Mouse (Mus musculus) neural tube, embryonic 13.5 days (tissue): Measurements from ENCODE around the gene Sox30. TPM values are rescaled to one million over a fixed set of nuclear protein-coding genes. Genes with fewer than 3 reads are reported as not detected.
"Not testable (repeated sequence)": the region's sequence is repeated elsewhere in the genome, so short reads cannot be mapped to it uniquely, and the experiment has no call there.

ENCODE experiments used
- ATAC-seq: fragments of 200-750 bp; cut with Nextera tagmentation; 2 replicates; pipeline ENCODE4 v1.8.0; 2017; ENCODE audit warnings: low read depth, mild to moderate bottlenecking, moderate TSS enrichment, moderate library complexity
- H3K27ac ChIP-seq: fragments of 300-500 bp; sonication (generic); replicated peaks from 2 replicates; pipeline ENCODE4 v1.5.1; 2015; ENCODE audit warnings: moderate library complexity, mild to moderate bottlenecking, inconsistent platforms
- H3K27me3 ChIP-seq: fragments of 300-500 bp; sonication (generic); 2 replicates; pipeline ENCODE4 v1.6.1; 2015; ENCODE audit warnings: mild to moderate bottlenecking, inconsistent platforms
- H3K36me3 ChIP-seq: fragments of 300-500 bp; sonication (generic); 2 replicates; pipeline ENCODE4 v1.6.1; 2015; ENCODE audit warnings: mild to moderate bottlenecking, inconsistent platforms
- H3K4me1 ChIP-seq: fragments of 300-500 bp; sonication (generic); replicated peaks from 2 replicates; pipeline ENCODE4 v1.6.1; 2015; ENCODE audit warnings: inconsistent platforms
- H3K4me2 ChIP-seq: fragments of 300-500 bp; sonication (generic); 2 replicates; pipeline ENCODE4 v1.6.1; 2015; ENCODE audit warnings: inconsistent platforms, mild to moderate bottlenecking, moderate library complexity
- H3K4me3 ChIP-seq: fragments of 300-500 bp; sonication (generic); 2 replicates; pipeline ENCODE4 v1.5.1; 2015; ENCODE audit warnings: mild to moderate bottlenecking, inconsistent platforms
- H3K9ac ChIP-seq: fragments of 300-500 bp; sonication (generic); 2 replicates; pipeline ENCODE4 v1.6.1; 2015; ENCODE audit warnings: moderate library complexity, mild to moderate bottlenecking, inconsistent platforms
- H3K9me3 ChIP-seq: fragments of 300-500 bp; sonication (generic); 2 replicates; pipeline ENCODE4 v1.6.1; 2016; ENCODE audit warnings: inconsistent platforms
- WGBS: fragments of 180-500 bp; shearing (Covaris S2); methylation state at CpG from one replicate; pipeline ENCODE4 v1.1.7; 2015; 5-methylcytosine and 5-hydroxymethylcytosine counted together
- polyA plus RNA-seq: library from polyadenylated mRNA; unstranded; fragments of >200 nt; fragmentation: Nextera tagmentation; extraction: Ambion mirVana; gene quantifications from 2 replicates; pipeline ENCODE4 v1.2.1, GENCODE M21; 2015

Sox30 gene
- polyA plus RNA-seq, 1 experiment from 2014 or later, result 0.14 TPM

- Histone ChIP-seq H3K9me3 (no peaks in the 10 kb centered on the region), H3K36me3 (no peaks in the 10 kb centered on the region), H3K9ac (no peak overlapping the region), H3K4me2 (no peak overlapping the region), H3K27ac (no peak overlapping the region), H3K27me3 (no peaks in the 10 kb centered on the region), H3K4me1 (no peaks in the 10 kb centered on the region), H3K4me3 (no peak overlapping the region)
- no peak for ATAC-seq
- 89% methylated on average over 5 of the region's 5 CpGs for WGBS
Measured at GRCm38 (mm10) chr11:46044781-46045180, 64.7 kb downstream of the Sox30 start.

DNA sequence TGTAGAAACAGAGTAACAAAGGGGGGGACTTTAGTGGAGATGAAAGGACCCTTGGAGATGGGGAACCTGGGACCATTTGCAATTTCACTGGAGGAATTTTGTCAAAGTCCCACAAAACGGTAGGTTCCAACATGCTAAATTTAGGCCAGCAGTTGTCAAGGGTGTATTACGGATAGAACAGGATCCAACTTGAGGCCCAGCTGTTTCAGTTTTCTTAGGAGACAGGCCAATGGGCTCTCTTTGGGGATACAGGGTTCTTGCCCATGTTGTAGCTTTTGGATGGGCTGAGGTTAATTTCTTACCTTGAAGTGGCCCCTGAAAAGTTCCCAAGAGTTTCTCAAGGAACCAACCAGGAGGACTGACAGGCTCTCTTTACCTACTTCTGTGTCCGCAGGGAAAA lies 67.2 kb downstream of the Sox30 start:
- Histone ChIP-seq H3K4me2 (no peak overlapping the region), H3K9me3 (no peaks in the 10 kb centered on the region), H3K4me1 (no peaks in the 10 kb centered on the region), H3K9ac (no peak overlapping the region), H3K36me3 (no peaks in the 10 kb centered on the region), H3K27me3 (no peaks in the 10 kb centered on the region), H3K4me3 (no peak overlapping the region), H3K27ac (no peak overlapping the region)
- WGBS, result 85% methylated on average over 3 of the region's 3 CpGs
- ATAC-seq, result no peak

- peaks cover 17% of the 10 kb centered on the region for H3K4me1 ChIP-seq
- ATAC-seq, H3K36me3 ChIP-seq, H3K4me2 ChIP-seq, H3K27ac ChIP-seq, H3K9me3 ChIP-seq, H3K27me3 ChIP-seq, H3K4me3 ChIP-seq, H3K9ac ChIP-seq: not testable (repeated sequence)
- WGBS, result 26% methylated on average over 19 of the region's 19 CpGs
Measured at GRCm38 (mm10) chr11:46052105-46052659, 72.1 kb downstream of the Sox30 start, which contains the start of gene Gm12166. TSS of gene Gm12166 (minus strand) at chr11:46052321.

GRCm38 (mm10) chr11:46053457-46053856 lies 73.3 kb downstream of the Sox30 start:
- ATAC-seq, H3K4me2 ChIP-seq, H3K4me3 ChIP-seq, H3K9ac ChIP-seq, H3K27ac ChIP-seq, H3K9me3 ChIP-seq, H3K36me3 ChIP-seq, H3K27me3 ChIP-seq: not testable (repeated sequence)
- 92% methylated on average over 3 of the region's 3 CpGs for WGBS
- H3K4me1 ChIP-seq, result peaks cover 28% of the 10 kb centered on the region

DNA sequence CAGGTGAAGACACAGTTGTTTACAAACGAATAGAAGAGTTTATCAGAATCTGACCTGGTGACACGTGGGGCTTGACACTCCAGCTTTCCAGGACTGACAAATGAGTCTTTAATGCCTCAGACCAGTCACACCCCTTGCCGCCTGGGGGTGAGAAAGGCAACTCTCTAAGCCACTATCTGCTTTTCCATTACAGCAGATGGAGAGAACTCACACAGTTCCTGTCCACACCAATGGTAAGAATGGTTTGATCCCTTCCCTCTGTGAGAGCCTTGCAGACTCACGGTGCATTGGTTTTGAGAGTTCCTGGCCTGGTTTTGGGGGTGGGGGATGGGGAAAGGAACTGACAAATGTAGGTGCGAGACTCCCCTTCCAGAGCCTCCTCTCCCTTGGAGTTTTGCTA lies 74.2 kb downstream of the Sox30 start:
- no peak overlapping the region for H3K4me2 ChIP-seq
- H3K9me3 ChIP-seq, result no peaks in the 10 kb centered on the region
- peaks cover 28% of the 10 kb centered on the region for H3K4me1 ChIP-seq
- no peaks in the 10 kb centered on the region for H3K27me3 ChIP-seq
- H3K36me3 ChIP-seq, result no peaks in the 10 kb centered on the region
- H3K9ac ChIP-seq, result no peak overlapping the region
- no peak for ATAC-seq
- WGBS, result 49% methylated on average over 5 of the region's 5 CpGs
- no peak overlapping the region for H3K4me3 ChIP-seq
- H3K27ac ChIP-seq, result no peak overlapping the region

- 28% methylated on average over 13 of the region's 13 CpGs for WGBS
- Histone ChIP-seq H3K27me3 (no peaks in the 10 kb centered on the region), H3K9ac (peak overlapping the region; percentile 92), H3K9me3 (no peaks in the 10 kb centered on the region), H3K4me3 (peak overlapping the region; percentile 73), H3K4me2 (peak overlapping the region; percentile 65), H3K36me3 (no peaks in the 10 kb centered on the region), H3K4me1 (peaks cover 28% of the 10 kb centered on the region), H3K27ac (peak overlapping the region; percentile 96)
- peak; percentile 64 for ATAC-seq
Measured at GRCm38 (mm10) chr11:46054911-46055895, 75.1 kb downstream of the Sox30 start.

DNA sequence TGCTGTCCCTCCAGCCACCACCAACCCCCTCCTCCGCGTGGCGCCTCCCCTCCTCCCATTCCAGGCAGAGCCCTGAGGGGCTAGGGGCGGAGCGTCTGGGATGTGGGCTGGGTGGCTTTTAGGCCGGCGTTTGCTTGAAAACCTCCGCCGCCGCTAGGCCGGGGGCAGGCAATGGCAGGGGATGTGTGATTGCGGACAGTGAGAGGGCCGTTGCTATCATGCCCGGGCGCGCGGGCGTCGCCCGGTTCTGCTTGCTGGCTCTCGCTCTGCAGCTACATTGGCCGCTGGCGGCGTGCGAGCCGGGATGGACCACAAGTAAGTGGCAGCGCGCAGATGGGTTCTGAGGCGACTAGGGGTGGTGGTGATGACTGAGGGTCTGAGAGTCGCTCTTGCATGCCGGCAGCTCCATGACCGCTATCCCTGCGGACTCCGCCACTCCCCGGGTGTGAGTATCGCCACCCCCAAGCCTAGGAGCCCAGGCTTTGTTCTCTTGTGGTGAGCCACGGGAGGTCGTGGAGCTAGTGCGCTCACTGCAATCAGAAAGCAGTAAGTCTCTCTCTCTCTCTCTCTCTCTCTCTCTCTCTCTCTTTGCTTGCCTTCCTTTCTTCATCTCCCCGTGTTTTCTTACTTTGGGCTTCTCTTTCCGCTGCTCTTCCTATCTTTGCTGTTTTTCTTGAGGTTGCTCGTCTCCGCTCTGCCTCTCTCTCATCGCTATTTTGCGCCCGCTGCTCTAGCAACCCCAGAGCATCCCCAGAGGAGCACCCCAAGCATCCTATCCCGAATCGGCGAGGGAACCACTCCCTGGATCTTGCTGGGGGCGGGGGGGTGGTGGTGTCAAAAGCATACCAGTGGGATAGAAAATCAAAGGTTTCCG lies 76.0 kb downstream of the Sox30 start, which contains the start of gene Adam19:
Gene Adam19, plus strand, starts transcription at position 97 of the 874 bp plus-strand sequence.
- Histone ChIP-seq H3K9ac (peak within 1 kb of the TSS; percentile 92), H3K4me1 (peaks cover 28% of the 10 kb centered on the region), H3K4me2 (peak within 1 kb of the TSS; percentile 65), H3K27ac (peak within 1 kb of the TSS; percentile 96), H3K9me3 (no peaks in the 10 kb centered on the region), H3K27me3 (no peaks in the 10 kb centered on the region), H3K36me3 (0 out of 2 replicates have a peak, but pooled peaks cover 6% of the 10 kb centered on the region), H3K4me3 (peak within 1 kb of the TSS; percentile 73)
- under 1% methylated on average over 43 of the region's 51 CpGs for WGBS
- peak; percentile 86 for ATAC-seq

DNA sequence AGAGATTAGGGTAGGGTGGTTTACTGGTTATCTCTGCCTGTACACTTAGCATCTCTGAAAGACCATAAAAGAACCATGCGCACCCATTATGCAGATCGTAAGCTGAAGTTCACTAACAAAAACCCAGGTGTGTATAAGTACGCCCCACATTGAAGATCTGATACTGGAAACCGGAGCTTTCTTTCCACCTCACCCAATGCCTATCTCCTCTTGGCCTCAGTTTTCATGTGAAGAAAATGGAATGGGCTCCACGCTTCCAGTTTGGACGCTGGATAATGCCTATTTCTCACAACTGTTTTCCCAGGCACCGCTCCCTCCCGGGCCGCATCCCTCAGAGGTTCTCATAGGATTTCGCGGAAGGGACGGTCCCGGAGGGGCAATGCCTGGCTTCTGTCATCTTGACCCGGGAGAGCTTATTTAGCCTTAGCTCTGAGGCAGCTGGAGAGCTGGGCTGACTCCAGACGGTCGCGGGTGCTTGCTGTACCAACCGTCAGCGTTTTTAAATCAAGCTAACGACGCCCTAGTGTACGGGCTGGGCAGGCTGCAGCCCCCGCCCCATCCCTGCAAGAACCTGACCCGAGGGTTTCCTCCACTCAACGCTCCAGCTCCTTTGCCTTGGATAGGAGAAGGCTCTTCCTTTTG lies 76.8 kb downstream of the Sox30 start:
- peak overlapping the region; percentile 65 for H3K4me2 ChIP-seq
- H3K27ac ChIP-seq, result peak overlapping the region; percentile 96
- H3K36me3 ChIP-seq, result 0 out of 2 replicates have a peak, but pooled peaks cover 9% of the 10 kb centered on the region
- H3K27me3 ChIP-seq, result no peaks in the 10 kb centered on the region
- no peaks in the 10 kb centered on the region for H3K9me3 ChIP-seq
- H3K4me1 ChIP-seq, result peaks cover 28% of the 10 kb centered on the region
- peak overlapping the region; percentile 73 for H3K4me3 ChIP-seq
- peak overlapping the region; percentile 92 for H3K9ac ChIP-seq
- ATAC-seq, result peak; percentile 27
- 2% methylated on average over 25 of the region's 25 CpGs for WGBS

DNA sequence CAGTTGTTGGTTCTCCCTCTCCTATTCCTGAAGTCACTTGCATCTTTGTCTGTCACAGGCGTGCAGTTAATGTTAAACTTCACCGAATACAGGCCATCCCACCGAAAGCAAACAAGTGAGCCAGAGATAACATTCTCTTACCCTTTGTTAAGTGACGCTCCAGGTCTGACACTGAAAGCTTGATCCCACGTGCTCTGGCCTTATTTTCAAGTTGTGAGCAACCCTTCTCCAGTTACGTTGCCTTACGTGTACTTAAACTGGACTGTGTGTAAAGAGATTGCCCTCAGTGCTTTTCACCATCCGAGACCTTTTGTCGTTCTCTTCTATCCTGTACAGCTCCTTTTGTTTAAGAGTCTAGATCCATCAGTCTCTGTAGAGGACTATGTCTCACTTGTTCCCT lies 77.9 kb downstream of the Sox30 start:
- Histone ChIP-seq H3K36me3 (0 out of 2 replicates have a peak, but pooled peaks cover 12% of the 10 kb centered on the region), H3K4me1 (peaks cover 28% of the 10 kb centered on the region), H3K9me3 (no peaks in the 10 kb centered on the region), H3K27ac (no peak overlapping the region), H3K9ac (peak overlapping the region; percentile 92), H3K4me2 (peak overlapping the region; percentile 65), H3K4me3 (peak overlapping the region; percentile 73), H3K27me3 (no peaks in the 10 kb centered on the region)
- ATAC-seq, result no peak
- WGBS, result 37% methylated on average over 9 of the region's 9 CpGs

- Histone ChIP-seq H3K9me3 (no peaks in the 10 kb centered on the region), H3K4me2 (no peak overlapping the region), H3K27ac (no peak overlapping the region), H3K4me1 (peaks cover 31% of the 10 kb centered on the region), H3K36me3 (0 out of 2 replicates have a peak, but pooled peaks cover 16% of the 10 kb centered on the region), H3K27me3 (no peaks in the 10 kb centered on the region), H3K9ac (no peak overlapping the region), H3K4me3 (no peak overlapping the region)
- ATAC-seq, result no peak
- WGBS, result 94% methylated on average over 4 of the region's 4 CpGs
Measured at GRCm38 (mm10) chr11:46058916-46059315, 78.8 kb downstream of the Sox30 start.

- H3K4me1 ChIP-seq, result peaks cover 36% of the 10 kb centered on the region
- H3K36me3 ChIP-seq, result 0 out of 2 replicates have a peak, but pooled peaks cover 16% of the 10 kb centered on the region
- no peak overlapping the region for H3K27ac ChIP-seq
- no peak overlapping the region for H3K4me2 ChIP-seq
- no peak overlapping the region for H3K9ac ChIP-seq
- H3K27me3 ChIP-seq, result no peaks in the 10 kb centered on the region
- WGBS, result 77% methylated on average over 8 of the region's 8 CpGs
- no peaks in the 10 kb centered on the region for H3K9me3 ChIP-seq
- no peak for ATAC-seq
- no peak overlapping the region for H3K4me3 ChIP-seq
Measured at GRCm38 (mm10) chr11:46059887-46060650, 80.0 kb downstream of the Sox30 start.
